Mouse (Mus musculus): ENCODE data around the gene Ero1l. TPM values are rescaled to one million over a fixed set of nuclear protein-coding genes. Genes with fewer than 3 reads are reported as not detected.
A peak's percentile ranks its signal among the peaks of the same experiment; 100 is the strongest.

Ero1l gene
- 28.6 and 35.2 TPM in 2 replicates for polyA plus RNA-seq (2015; fragmentation: Nextera tagmentation; extraction: Ambion mirVana)

GRCm38 (mm10) chr14:45318426-45319236 lies at the start of gene Ero1l:
TSS of gene Ero1l (minus strand) at chr14:45318771.
- H3K4me3 ChIP-seq, result peak within 1 kb of the TSS; percentile 81
- H3K4me1 ChIP-seq (replicated peaks), result peaks cover 32% of the 10 kb centered on the region
- H3K9me3 ChIP-seq (replicated peaks), result no peaks in the 10 kb centered on the region
- peak within 1 kb of the TSS; percentile 88 for H3K9ac ChIP-seq
- H3K36me3 ChIP-seq, result no peaks in the 10 kb centered on the region
- peak within 1 kb of the TSS; percentile 97 for H3K27ac ChIP-seq
- peak; percentile 93 for ATAC-seq (replicated peaks; ENCODE audit: insufficient number of reproducible peaks, insufficient read depth, low FRiP score, low read depth)
- 1% methylated on average over 68 of the region's 74 CpGs for WGBS
- H3K4me2 ChIP-seq, result peak within 1 kb of the TSS; percentile 71
- no peaks in the 10 kb centered on the region for H3K27me3 ChIP-seq

- 90% methylated on average over 6 of the region's 6 CpGs for WGBS
These were observed 46.6 kb upstream of the Ero1l start for GRCm38 (mm10) chr14:45365196-45365587.

GRCm38 (mm10) chr14:45364211-45365195 lies 45.9 kb upstream of the Ero1l start:
- H3K9me3 ChIP-seq (replicated peaks), result no peaks in the 10 kb centered on the region
- H3K4me3 ChIP-seq, result no peak overlapping the region
- H3K4me1 ChIP-seq (replicated peaks), result no peaks in the 10 kb centered on the region
- H3K4me2 ChIP-seq, result no peak overlapping the region
- H3K27me3 ChIP-seq, result no peaks in the 10 kb centered on the region
- H3K27ac ChIP-seq, result no peak overlapping the region
- ATAC-seq (replicated peaks; ENCODE audit: insufficient number of reproducible peaks, insufficient read depth, low FRiP score, low read depth), result no peak
- H3K9ac ChIP-seq, result no peak overlapping the region
- 82% methylated on average over 16 of the region's 16 CpGs for WGBS
- peaks cover 21% of the 10 kb centered on the region for H3K36me3 ChIP-seq

More at GRCm38 (mm10) chr14:45365196-45365587, 46.6 kb upstream of the Ero1l start:
- H3K36me3 ChIP-seq, result peaks cover 25% of the 10 kb centered on the region
- no peak overlapping the region for H3K4me3 ChIP-seq
- no peak for ATAC-seq (replicated peaks; ENCODE audit: insufficient number of reproducible peaks, insufficient read depth, low FRiP score, low read depth)
- H3K9ac ChIP-seq, result no peak overlapping the region
- no peaks in the 10 kb centered on the region for H3K9me3 ChIP-seq (replicated peaks)
- no peaks in the 10 kb centered on the region for H3K4me1 ChIP-seq (replicated peaks)
- no peak overlapping the region for H3K27ac ChIP-seq
- H3K4me2 ChIP-seq, result no peak overlapping the region
- H3K27me3 ChIP-seq, result no peaks in the 10 kb centered on the region

GRCm38 (mm10) chr14:45350931-45351859 lies 32.6 kb upstream of the Ero1l start, which contains the start of gene Styx:
TSS of gene Styx (plus strand) at chr14:45351093.
- peak; percentile 98 for ATAC-seq (replicated peaks; ENCODE audit: insufficient number of reproducible peaks, insufficient read depth, low FRiP score, low read depth)
- Histone ChIP-seq H3K36me3 (peaks cover 21% of the 10 kb centered on the region), H3K4me2 (peak within 1 kb of the TSS; percentile 70), H3K4me3 (peak within 1 kb of the TSS; percentile 78), H3K4me1 (replicated peaks) (peaks cover 14% of the 10 kb centered on the region), H3K27me3 (no peaks in the 10 kb centered on the region), H3K9ac (peak within 1 kb of the TSS; percentile 80), H3K27ac (peak within 1 kb of the TSS; percentile 87), H3K9me3 (replicated peaks) (no peaks in the 10 kb centered on the region)
- under 1% methylated on average over 67 of the region's 93 CpGs for WGBS

- H3K36me3 ChIP-seq, result peaks cover 25% of the 10 kb centered on the region
- under 1% methylated on average over 44 of the region's 44 CpGs for WGBS
These were observed 11.1 kb upstream of the Ero1l start, which contains the start of gene Psmc6 for GRCm38 (mm10) chr14:45329589-45330181. TSS of gene Psmc6 (plus strand) at chr14:45329788.

GRCm38 (mm10) chr14:45329018-45329588 lies 10.5 kb upstream of the Ero1l start:
- Histone ChIP-seq H3K4me3 (peak overlapping the region; percentile 76), H3K36me3 (peaks cover 23% of the 10 kb centered on the region), H3K4me2 (peak overlapping the region; percentile 65), H3K4me1 (replicated peaks) (peaks cover 8% of the 10 kb centered on the region; the same call in 1 of the 2 replicates), H3K27ac (peak overlapping the region; percentile 33; the same call in 1 of the 2 replicates), H3K9me3 (replicated peaks) (no peaks in the 10 kb centered on the region), H3K9ac (peak overlapping the region; percentile 37; the same call in 1 of the 2 replicates), H3K27me3 (no peaks in the 10 kb centered on the region)
- peak; percentile 13; the same call in 1 of the 2 replicates for ATAC-seq (replicated peaks; ENCODE audit: insufficient number of reproducible peaks, insufficient read depth, low FRiP score, low read depth)
- WGBS, result 12% methylated on average over 8 of the region's 8 CpGs

More at GRCm38 (mm10) chr14:45329589-45330181, 11.1 kb upstream of the Ero1l start, which contains the start of gene Psmc6:
- H3K9me3 ChIP-seq (replicated peaks), result no peaks in the 10 kb centered on the region
- H3K4me2 ChIP-seq, result peak within 1 kb of the TSS; percentile 71
- peak within 1 kb of the TSS; percentile 76 for H3K4me3 ChIP-seq
- peaks cover 8% of the 10 kb centered on the region; the same call in 1 of the 2 replicates for H3K4me1 ChIP-seq (replicated peaks)
- ATAC-seq (replicated peaks; ENCODE audit: insufficient number of reproducible peaks, insufficient read depth, low FRiP score, low read depth), result peak; percentile 94
- no peaks in the 10 kb centered on the region for H3K27me3 ChIP-seq
- peak within 1 kb of the TSS; percentile 74 for H3K27ac ChIP-seq
- peak within 1 kb of the TSS; percentile 85 for H3K9ac ChIP-seq

GRCm38 (mm10) chr14:45328072-45328713 lies 9.6 kb upstream of the Ero1l start:
- WGBS, result 85% methylated on average over 4 of the region's 4 CpGs
- H3K27me3 ChIP-seq, result no peaks in the 10 kb centered on the region
- no peak for ATAC-seq (replicated peaks; ENCODE audit: insufficient number of reproducible peaks, insufficient read depth, low FRiP score, low read depth)

GRCm38 (mm10) chr14:45325471-45325870 lies 6.9 kb upstream of the Ero1l start:
- Histone ChIP-seq H3K9me3 (replicated peaks) (no peaks in the 10 kb centered on the region), H3K27me3 (no peaks in the 10 kb centered on the region), H3K4me3 (no peak overlapping the region), H3K27ac (no peak overlapping the region), H3K4me1 (replicated peaks) (peaks cover 8% of the 10 kb centered on the region), H3K4me2 (no peak overlapping the region), H3K36me3 (no peaks in the 10 kb centered on the region), H3K9ac (no peak overlapping the region)
- no peak for ATAC-seq (replicated peaks; ENCODE audit: insufficient number of reproducible peaks, insufficient read depth, low FRiP score, low read depth)

More at GRCm38 (mm10) chr14:45328072-45328713, 9.6 kb upstream of the Ero1l start:
- Histone ChIP-seq H3K4me2 (no peak overlapping the region), H3K9me3 (replicated peaks) (no peaks in the 10 kb centered on the region), H3K4me3 (no peak overlapping the region), H3K27ac (no peak overlapping the region), H3K4me1 (replicated peaks) (peaks cover 8% of the 10 kb centered on the region; the same call in 1 of the 2 replicates), H3K36me3 (peaks cover 19% of the 10 kb centered on the region), H3K9ac (no peak overlapping the region)

- ATAC-seq (replicated peaks; ENCODE audit: insufficient number of reproducible peaks, insufficient read depth, low FRiP score, low read depth), result no peak
- H3K4me2 ChIP-seq, result no peak overlapping the region
- no peak overlapping the region for H3K27ac ChIP-seq
- H3K9me3 ChIP-seq (replicated peaks), result no peaks in the 10 kb centered on the region
- H3K9ac ChIP-seq, result no peak overlapping the region
- no peaks in the 10 kb centered on the region for H3K27me3 ChIP-seq
- peaks cover 6% of the 10 kb centered on the region; the same call in 1 of the 2 replicates for H3K4me1 ChIP-seq (replicated peaks)
- no peaks in the 10 kb centered on the region for H3K36me3 ChIP-seq
- 87% methylated on average over 3 of the region's 3 CpGs for WGBS
- no peak overlapping the region for H3K4me3 ChIP-seq
These were observed 4.7 kb upstream of the Ero1l start for GRCm38 (mm10) chr14:45323320-45323719.

Data from heart, embryonic 15.5 days (tissue).